Mouse (Mus musculus) lung, adult 2 months (tissue): Measurements from ENCODE around the gene Atg101. TPM values are rescaled to one million over a fixed set of nuclear protein-coding genes. Genes with fewer than 3 reads are reported as not detected.

ENCODE experiments used
- DNase-seq: peaks from one replicate; pipeline ENCODE4 v3.0.0; 2022
- H3K4me1 ChIP-seq: fragments of 200-500 bp; 2 replicates; pipeline ENCODE4 v1.6.1; 2011; ENCODE audit warnings: low read length; ENCODE audit not compliant: control insufficient read depth, insufficient read depth
- H3K4me3 ChIP-seq: fragments of 200-500 bp; replicated peaks from 2 replicates; pipeline ENCODE3; 2011; ENCODE audit warnings: low read depth, mild to moderate bottlenecking, control low read depth, low read length; ENCODE audit errors: extremely low read depth
- CTCF ChIP-seq: fragments of 200-500 bp; IDR thresholded peaks from 2 replicates; pipeline ENCODE4 v1.5.1; 2011; ENCODE audit warnings: mild to moderate bottlenecking, low read length, control low read depth; ENCODE audit not compliant: insufficient read depth
- POLR2A ChIP-seq: fragments of 200-500 bp; IDR thresholded peaks from 2 replicates; pipeline ENCODE4 v1.6.1; 2011; ENCODE audit warnings: low read depth, mild to moderate bottlenecking, control low read depth, low read length, borderline replicate concordance; ENCODE audit errors: extremely low read depth
- WGBS: fragments of 180-500 bp; shearing (Covaris S2); methylation state at CpG from one replicate; pipeline ENCODE4 v1.1.7; 2018; 5-methylcytosine and 5-hydroxymethylcytosine counted together
- polyA plus RNA-seq: library from polyadenylated mRNA; depleted of rRNA; stranded (reverse); fragments of >200 nt; gene quantifications from 2 replicates; pipeline ENCODE4 v1.2.3, GENCODE M21; 2012; rRNA removed

The Atg101 gene
- polyA plus RNA-seq, 1 experiment, result 38.6 TPM

DNA sequence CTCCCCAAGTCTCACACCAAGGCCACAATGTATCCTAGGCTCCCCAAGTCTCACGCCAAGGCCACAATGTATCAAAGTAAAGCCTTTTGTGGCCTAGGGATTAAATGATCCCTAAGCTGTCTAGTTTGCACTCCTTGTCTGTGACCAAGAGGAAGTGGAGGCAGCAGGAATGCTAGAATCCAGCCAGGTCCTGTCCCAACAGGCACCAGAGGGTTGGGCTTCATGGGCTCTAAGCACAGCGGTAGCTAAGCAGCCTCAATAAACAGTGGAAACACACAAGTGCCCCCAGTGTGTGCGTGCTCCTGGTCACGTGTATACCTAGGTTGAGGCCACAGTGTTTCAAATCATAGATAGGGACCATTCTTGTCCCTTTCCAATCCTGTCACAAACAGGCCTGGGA, 54.3 kb downstream of the Atg101 start:
- H3K4me3 ChIP-seq, result no peak overlapping the region
- WGBS, result 62% methylated on average over 4 of the region's 4 CpGs
- peak; percentile 60 for DNase-seq
- peaks cover 9% of the 10 kb centered on the region for H3K4me1 ChIP-seq
- TF ChIP-seq CTCF (no peak), POLR2A (peak; percentile 21; the same call in 1 of the 2 replicates)

DNA sequence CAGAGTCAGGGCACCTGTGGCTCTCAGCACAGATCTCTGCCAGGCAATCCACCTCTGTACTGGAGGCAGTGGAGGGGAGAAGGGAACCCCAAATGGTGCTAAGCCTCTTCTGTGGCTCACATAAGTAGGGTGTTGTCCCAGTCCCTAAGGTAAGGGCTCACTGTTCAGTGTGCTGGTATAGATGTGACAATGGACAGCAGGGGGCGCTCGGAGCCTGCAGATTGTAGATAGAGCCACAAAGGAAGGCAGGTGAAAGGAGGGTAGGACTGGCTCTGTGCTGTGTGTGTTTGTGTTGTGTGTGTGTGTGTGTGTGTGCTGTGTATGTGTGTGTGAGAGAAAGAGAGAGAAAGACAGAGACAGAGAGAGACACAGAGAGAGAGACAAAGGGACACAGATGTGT, 55.5 kb downstream of the Atg101 start:
- TF ChIP-seq CTCF (peak; percentile 82), POLR2A (no peak)
- Histone ChIP-seq H3K4me3 (no peak overlapping the region), H3K4me1 (peaks cover 9% of the 10 kb centered on the region)
- 0% methylated on average over 2 of the region's 2 CpGs for WGBS
- DNase-seq, result peak; percentile 89

Other genes starting within 250 kb of the Atg101 start
- gene Gm47841, start 236.9 kb upstream of the Atg101 start, polyA plus RNA-seq, result 0.15 and 0.22 TPM in 2 replicates
- gene Fignl2, start 205.7 kb upstream of the Atg101 start, polyA plus RNA-seq, result 9.3 and 10.6 TPM in 2 replicates
- gene Ankrd33, start 168.5 kb upstream of the Atg101 start, polyA plus RNA-seq, result 0.10 and 0.28 TPM in 2 replicates
- gene Acvrl1, start 155.8 kb upstream of the Atg101 start, polyA plus RNA-seq, result 672 and 695 TPM in 2 replicates
- 45.8 and 57.2 TPM in 2 replicates for gene Acvr1b, start 110.2 kb upstream of the Atg101 start, polyA plus RNA-seq
- 36.6 and 58.8 TPM in 2 replicates for gene Grasp, start 60.1 kb upstream of the Atg101 start, polyA plus RNA-seq
- gene Nr4a1, start 30.0 kb upstream of the Atg101 start, polyA plus RNA-seq, result 40.0 and 43.4 TPM in 2 replicates
- 35.1 and 39.4 TPM in 2 replicates for gene 6030408B16Rik, start 8.9 kb downstream of the Atg101 start, polyA plus RNA-seq
- 130 and 155 TPM in 2 replicates for gene Krt80, start 85.9 kb downstream of the Atg101 start, polyA plus RNA-seq
- 136 and 143 TPM in 2 replicates for gene Krt7, start 126.8 kb downstream of the Atg101 start, polyA plus RNA-seq
- gene Krt87, start 154.5 kb downstream of the Atg101 start, polyA plus RNA-seq, result 0.24 and 0.44 TPM in 2 replicates
- not detected in 2 replicates for gene Krt88, start 163.5 kb downstream of the Atg101 start, polyA plus RNA-seq
- gene Krt81, start 179.5 kb downstream of the Atg101 start, polyA plus RNA-seq, result not detected in 2 replicates
- gene Krt86, start 189.2 kb downstream of the Atg101 start, polyA plus RNA-seq, result 0.09 and 0.12 TPM in 2 replicates
- gene Krt83, start 207.2 kb downstream of the Atg101 start, polyA plus RNA-seq, result 0.06 and 0.25 TPM in 2 replicates
- not detected in 2 replicates for gene Gm49425, start 233.0 kb downstream of the Atg101 start, polyA plus RNA-seq
- 0.13 TPM in 1 of 2 replicates, not detected in the other for gene Krt84, start 248.5 kb downstream of the Atg101 start, polyA plus RNA-seq